Mouse (Mus musculus): ENCODE results near the gene Rpl23a.

DNA sequence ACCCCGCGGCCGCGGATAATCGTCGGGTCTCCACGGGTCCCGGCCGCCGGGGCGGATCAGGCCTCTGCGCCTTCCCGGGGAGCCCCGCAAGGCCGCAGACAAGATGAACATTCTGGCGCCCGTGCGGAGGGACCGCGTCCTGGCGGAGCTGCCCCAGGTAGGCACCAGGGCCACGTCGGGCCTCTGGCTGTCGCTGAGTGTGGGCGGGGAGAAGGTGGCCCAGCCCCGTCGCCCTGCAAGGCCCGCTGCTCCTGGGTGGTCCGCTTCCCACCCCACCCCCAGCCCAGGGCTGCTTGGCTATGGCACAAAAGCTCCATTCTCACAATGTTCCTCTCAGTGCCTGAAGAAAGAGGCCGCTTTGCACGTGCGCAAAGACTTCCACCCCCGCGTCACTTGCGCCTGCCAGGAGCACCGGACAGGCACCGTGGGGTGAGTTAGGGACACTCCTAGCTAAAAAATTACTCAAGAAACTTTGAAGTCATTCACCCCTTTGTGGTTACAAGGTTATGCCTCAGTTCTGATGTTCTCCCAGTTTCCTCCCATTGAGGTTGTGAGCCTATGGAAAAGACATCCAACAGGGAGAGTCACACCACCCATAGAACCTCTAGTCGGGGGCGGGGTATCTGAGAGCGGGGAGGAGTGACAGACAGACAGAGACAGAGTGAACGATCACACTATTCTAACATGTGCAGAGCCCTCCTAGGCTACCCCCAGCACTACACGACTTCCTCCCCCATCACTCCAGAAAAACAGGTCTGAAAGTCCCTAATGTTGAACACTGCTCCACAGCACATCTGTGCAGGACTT lies 6.1 kb upstream of the Rpl23a start:
- TF ChIP-seq CTCF (IDR thresholded peaks at IDR 0.05; ENCODE audit: borderline replicate concordance, control insufficient read depth, extremely low read depth, insufficient read depth, low read length, poor library complexity) (no peak), POLR2A (IDR thresholded peaks at IDR 0.05; ENCODE audit: control insufficient read depth, extremely low read depth, insufficient read depth, low read length, poor library complexity) (no peak)

All from thymus, adult 2 months (tissue).